Mouse (Mus musculus) ES-E14 (cell line): Measurements from ENCODE around the gene Noto.

Source experiments
- CHD2 ChIP-seq: IDR thresholded peaks from 2 replicates; pipeline ENCODE4 v1.6.1; 2014; ENCODE audit warnings: mild to moderate bottlenecking, low read depth, low read length, inconsistent platforms
- HCFC1 ChIP-seq: IDR thresholded peaks from 2 replicates; pipeline ENCODE4 v1.6.1; 2012; ENCODE audit warnings: low read length, inconsistent platforms, borderline replicate concordance; ENCODE audit not compliant: insufficient read depth
- MAFK ChIP-seq: IDR thresholded peaks from 2 replicates; pipeline ENCODE4 v1.6.1; 2014; ENCODE audit warnings: mild to moderate bottlenecking, low read depth, low read length, inconsistent platforms; ENCODE audit not compliant: insufficient read depth
- ZC3H11A ChIP-seq: IDR thresholded peaks from 2 replicates; pipeline ENCODE4 v1.6.1; 2012; ENCODE audit warnings: low read depth, mild to moderate bottlenecking, inconsistent platforms, low read length, borderline replicate concordance
- ZNF384 ChIP-seq: IDR thresholded peaks from 2 replicates; pipeline ENCODE4 v1.6.1; 2012; ENCODE audit warnings: low read depth, low read length, inconsistent platforms

GRCm38 (mm10) chr6:85436204-85436603, 12.5 kb downstream of the Noto start:
- no peak for TF ChIP-seq MAFK
- no peak for TF ChIP-seq CHD2
- TF ChIP-seq ZNF384: no peak
- TF ChIP-seq ZC3H11A: no peak
- no peak for TF ChIP-seq HCFC1
